Mouse (Mus musculus) right cerebral cortex, postnatal 10 days (tissue): ENCODE results near the gene 4931429L15Rik.

Source experiments
- DNase-seq, 2 experiments: peaks; one replicate each; pipeline ENCODE4 v3.0.0; 2021; ENCODE audit warnings: low spot score in 2 of 2

The 4931429L15Rik gene

GRCm38 (mm10) chr9:46259111-46259510 lies 60.7 kb downstream of the 4931429L15Rik start:
- DNase-seq: no peak

GRCm38 (mm10) chr9:46257546-46257945 lies 62.2 kb downstream of the 4931429L15Rik start:
- DNase-seq: no peak

- no peak for DNase-seq
Observed at GRCm38 (mm10) chr9:46256658-46257385, 63.0 kb downstream of the 4931429L15Rik start.

GRCm38 (mm10) chr9:46256177-46256576 lies 63.6 kb downstream of the 4931429L15Rik start:
- no peak for DNase-seq
